Mouse (Mus musculus): Measurements from ENCODE around the gene Zfp2. TPM values are rescaled to one million over a fixed set of nuclear protein-coding genes. Genes with fewer than 3 reads are reported as not detected.

Gene Zfp2
- polyA plus RNA-seq, 1 experiment: 0.32 TPM

GRCm38 (mm10) chr11:50878641-50879040 is 37.3 kb downstream of the Zfp2 start:
- Histone ChIP-seq H3K36me3 (ENCODE audit: control insufficient read depth, insufficient read depth, low read length) (no peaks in the 10 kb centered on the region), H3K4me3 (ENCODE audit: control insufficient read depth, low read depth, low read length) (no peak overlapping the region), H3K27me3 (ENCODE audit: control insufficient read depth, insufficient read depth, low read length) (no peaks in the 10 kb centered on the region), H3K4me1 (ENCODE audit: control insufficient read depth, insufficient read depth, low read length) (no peaks in the 10 kb centered on the region), H3K27ac (ENCODE audit: control insufficient read depth, insufficient read depth, low read depth, low read length) (no peak overlapping the region)
- TF ChIP-seq POLR2A (IDR thresholded peaks at IDR 0.05; ENCODE audit: control insufficient read depth, low read depth, low read length) (no peak), CTCF (IDR thresholded peaks at IDR 0.05; ENCODE audit: control insufficient read depth, insufficient read depth, insufficient replicate concordance, low read depth, low read length) (no peak)

- H3K27me3 ChIP-seq (ENCODE audit: control insufficient read depth, insufficient read depth, low read length): no peaks in the 10 kb centered on the region; the same call in 1 of the 2 replicates
- H3K4me1 ChIP-seq (ENCODE audit: control insufficient read depth, insufficient read depth, low read length): peaks cover 11% of the 10 kb centered on the region
- H3K27ac ChIP-seq (ENCODE audit: control insufficient read depth, insufficient read depth, low read depth, low read length): no peak overlapping the region
- no peaks in the 10 kb centered on the region for H3K36me3 ChIP-seq (ENCODE audit: control insufficient read depth, insufficient read depth, low read length)
- TF ChIP-seq POLR2A (IDR thresholded peaks at IDR 0.05; ENCODE audit: control insufficient read depth, low read depth, low read length): no peak
- no peak for TF ChIP-seq CTCF (IDR thresholded peaks at IDR 0.05; ENCODE audit: control insufficient read depth, insufficient read depth, insufficient replicate concordance, low read depth, low read length)
- H3K4me3 ChIP-seq (ENCODE audit: control insufficient read depth, low read depth, low read length): peak overlapping the region; percentile 51
Measured at GRCm38 (mm10) chr11:50850989-50851601, 64.9 kb downstream of the Zfp2 start.

GRCm38 (mm10) chr11:50850177-50850735 is 65.7 kb downstream of the Zfp2 start, which contains the start of gene Grm6:
Grm6 (plus strand) TSS chr11:50850685.
- H3K36me3 ChIP-seq (ENCODE audit: control insufficient read depth, insufficient read depth, low read length): no peaks in the 10 kb centered on the region
- TF ChIP-seq CTCF (IDR thresholded peaks at IDR 0.05; ENCODE audit: control insufficient read depth, insufficient read depth, insufficient replicate concordance, low read depth, low read length) (no peak), POLR2A (IDR thresholded peaks at IDR 0.05; ENCODE audit: control insufficient read depth, low read depth, low read length) (no peak)
- peak within 1 kb of the TSS; percentile 51 for H3K4me3 ChIP-seq (ENCODE audit: control insufficient read depth, low read depth, low read length)
- H3K4me1 ChIP-seq (ENCODE audit: control insufficient read depth, insufficient read depth, low read length): peaks cover 11% of the 10 kb centered on the region
- H3K27ac ChIP-seq (ENCODE audit: control insufficient read depth, insufficient read depth, low read depth, low read length): no peak within 1 kb of the TSS
- no peaks in the 10 kb centered on the region; the same call in 1 of the 2 replicates for H3K27me3 ChIP-seq (ENCODE audit: control insufficient read depth, insufficient read depth, low read length)

GRCm38 (mm10) chr11:50849310-50849709 is 66.7 kb downstream of the Zfp2 start:
- no peaks in the 10 kb centered on the region; the same call in 1 of the 2 replicates for H3K27me3 ChIP-seq (ENCODE audit: control insufficient read depth, insufficient read depth, low read length)
- no peaks in the 10 kb centered on the region for H3K36me3 ChIP-seq (ENCODE audit: control insufficient read depth, insufficient read depth, low read length)
- H3K4me1 ChIP-seq (ENCODE audit: control insufficient read depth, insufficient read depth, low read length): peaks cover 11% of the 10 kb centered on the region
- no peak overlapping the region for H3K27ac ChIP-seq (ENCODE audit: control insufficient read depth, insufficient read depth, low read depth, low read length)
- TF ChIP-seq CTCF (IDR thresholded peaks at IDR 0.05; ENCODE audit: control insufficient read depth, insufficient read depth, insufficient replicate concordance, low read depth, low read length) (no peak), POLR2A (IDR thresholded peaks at IDR 0.05; ENCODE audit: control insufficient read depth, low read depth, low read length) (no peak)
- no peak overlapping the region for H3K4me3 ChIP-seq (ENCODE audit: control insufficient read depth, low read depth, low read length)

Other genes with a start within 250 kb of the Zfp2 start
- 1.5 and 2.1 TPM in 2 replicates for gene Zfp354c, start 88.4 kb downstream of the Zfp2 start, polyA plus RNA-seq (2012; rRNA removed)
- 0.58 and 0.60 TPM in 2 replicates for gene Zfp879, start 74.6 kb downstream of the Zfp2 start, polyA plus RNA-seq (2012; rRNA removed)
- 0.79 and 0.91 TPM in 2 replicates for gene Grm6, start 65.5 kb downstream of the Zfp2 start, polyA plus RNA-seq (2012; rRNA removed)
- gene Zfp454, start 28.5 kb downstream of the Zfp2 start, polyA plus RNA-seq (2012; rRNA removed): 0.13 and 0.36 TPM in 2 replicates
- gene Zfp354b, start 15.5 kb upstream of the Zfp2 start, polyA plus RNA-seq (2012; rRNA removed): 1.8 and 1.9 TPM in 2 replicates
- 76.9 and 80.1 TPM in 2 replicates for gene 4933414I15Rik, start 27.6 kb upstream of the Zfp2 start, polyA plus RNA-seq (2012; rRNA removed)
- gene Prop1, start 37.6 kb upstream of the Zfp2 start, polyA plus RNA-seq (2012; rRNA removed): not detected in 2 replicates
- gene Olfr1378, start 50.4 kb upstream of the Zfp2 start, polyA plus RNA-seq (2012; rRNA removed): 0.04 and 0.14 TPM in 2 replicates
- not detected in 2 replicates for gene Olfr1377, start 65.8 kb upstream of the Zfp2 start, polyA plus RNA-seq (2012; rRNA removed)
- not detected in 2 replicates for gene Olfr51, start 87.4 kb upstream of the Zfp2 start, polyA plus RNA-seq (2012; rRNA removed)
- gene Olfr54, start 98.1 kb upstream of the Zfp2 start, polyA plus RNA-seq (2012; rRNA removed): not detected in 2 replicates
- gene Olfr1375, start 131.9 kb upstream of the Zfp2 start, polyA plus RNA-seq (2012; rRNA removed): not detected in 2 replicates
- gene Zfp354a, start 143.1 kb upstream of the Zfp2 start, polyA plus RNA-seq (2012; rRNA removed): 0.54 and 1.2 TPM in 2 replicates

All from testis, adult 2 months (tissue).